ENCODE assay signal across 22 mouse cellular contexts in genomic region chr5:144504239-144504638, GRCm38 (mm10). TPM values are rescaled to one million over a fixed set of nuclear protein-coding genes. Genes with fewer than 3 reads are reported as not detected.
"Had no signal": no experiment of that assay in that cellular context is flagged by ENCODE, and none has a peak within 500 bp of the region (broad histone marks: within the 10 kb centered on the region; RNA-seq: fewer than 3 reads in every experiment).

No protein-coding gene starts in this region.

- H3K27me3 ChIP-seq: midbrain, embryonic 12.5 days; midbrain, embryonic 15.5 days; neural tube, embryonic 12.5 days; neural tube, embryonic 15.5 days had no signal

- H3K4me3 ChIP-seq: kidney, embryonic 15.5 days; limb, embryonic 12.5 days; limb, embryonic 15.5 days; midbrain, embryonic 12.5 days; midbrain, embryonic 15.5 days; neural tube, embryonic 12.5 days; neural tube, embryonic 15.5 days had no signal

- ATAC-seq: liver, postnatal 0 days; lung, postnatal 0 days; midbrain, embryonic 15.5 days had no signal

- H3K9ac ChIP-seq: kidney, embryonic 15.5 days; limb, embryonic 12.5 days; limb, embryonic 15.5 days; liver, embryonic 14.5 days; liver, postnatal 0 days; lung, embryonic 14.5 days; midbrain, embryonic 12.5 days; midbrain, embryonic 15.5 days; neural tube, embryonic 12.5 days; neural tube, embryonic 15.5 days had no signal

- DNase-seq: kidney, adult 11 months; kidney, adult 8-10 months; kidney, postnatal 10 days; kidney, postnatal 36 days; left cerebral cortex, postnatal 4 days; liver, postnatal 0 days; lung, embryonic 14.5 days; thymus, adult 2 months; thymus, postnatal 14 days; thymus, postnatal 4 days had no signal

- H3K4me2 ChIP-seq: kidney, embryonic 15.5 days; limb, embryonic 12.5 days; limb, embryonic 15.5 days; liver, embryonic 11.5 days; lung, embryonic 14.5 days; midbrain, embryonic 12.5 days; midbrain, embryonic 15.5 days; neural tube, embryonic 12.5 days; neural tube, embryonic 15.5 days had no signal

- H3K27ac ChIP-seq: kidney, embryonic 15.5 days; limb, embryonic 12.5 days; limb, embryonic 15.5 days; liver, embryonic 14.5 days; macrophage; midbrain, embryonic 12.5 days; midbrain, embryonic 15.5 days; neural tube, embryonic 12.5 days; neural tube, embryonic 15.5 days had no signal

- H3K9me3 ChIP-seq: limb, embryonic 12.5 days; limb, embryonic 15.5 days; midbrain, embryonic 12.5 days; midbrain, embryonic 15.5 days; neural tube, embryonic 12.5 days; neural tube, embryonic 15.5 days had no signal

- H3K4me1 ChIP-seq: kidney, embryonic 15.5 days; limb, embryonic 12.5 days; limb, embryonic 15.5 days had no signal

- H3K36me3 ChIP-seq: kidney, embryonic 15.5 days; limb, embryonic 12.5 days; limb, embryonic 15.5 days; midbrain, embryonic 12.5 days; midbrain, embryonic 15.5 days; neural tube, embryonic 12.5 days; neural tube, embryonic 15.5 days had no signal

RNA-seq across cellular contexts. Expression of gene Nptx2, which starts 41.5 kb away (rescaled TPM):
- total RNA-seq: megakaryocyte, adult 5-6 weeks had no signal
- polyA plus RNA-seq: liver, postnatal 0 days had no signal
